Mouse (Mus musculus): ENCODE data around the gene Gm20388.

Gm20388 gene

GRCm38 (mm10) chr8:123819683-123820610 lies 3909.3 kb downstream of the Gm20388 start:
- no peak for DNase-seq (ENCODE audit: low spot score)

- DNase-seq (ENCODE audit: low spot score): no peak
These were observed 3910.1 kb downstream of the Gm20388 start for GRCm38 (mm10) chr8:123820780-123821179.

- no peak for DNase-seq (ENCODE audit: low spot score)
These were observed 3912.5 kb downstream of the Gm20388 start for GRCm38 (mm10) chr8:123823111-123823510.

GRCm38 (mm10) chr8:123823532-123824123 lies 3913.0 kb downstream of the Gm20388 start:
- DNase-seq (ENCODE audit: low spot score): no peak

- DNase-seq (ENCODE audit: low spot score): no peak
These were observed 3915.4 kb downstream of the Gm20388 start for GRCm38 (mm10) chr8:123826001-123826400.

GRCm38 (mm10) chr8:123826758-123827157 lies 3916.1 kb downstream of the Gm20388 start:
- DNase-seq (ENCODE audit: low spot score): no peak

GRCm38 (mm10) chr8:123827523-123827922 lies 3916.9 kb downstream of the Gm20388 start:
- DNase-seq (ENCODE audit: low spot score): no peak

- peak; percentile 34 for DNase-seq (ENCODE audit: low spot score)
These were observed 3922.1 kb downstream of the Gm20388 start for GRCm38 (mm10) chr8:123832757-123833156.

GRCm38 (mm10) chr8:123835451-123835850 lies 3924.8 kb downstream of the Gm20388 start:
- peak; percentile 46 for DNase-seq (ENCODE audit: low spot score)

GRCm38 (mm10) chr8:123836354-123836753 lies 3925.7 kb downstream of the Gm20388 start:
- DNase-seq (ENCODE audit: low spot score): no peak

- no peak for DNase-seq (ENCODE audit: low spot score)
These were observed 3927.9 kb downstream of the Gm20388 start for GRCm38 (mm10) chr8:123838496-123838895.

- no peak for DNase-seq (ENCODE audit: low spot score)
These were observed 3930.1 kb downstream of the Gm20388 start for GRCm38 (mm10) chr8:123840578-123841345.

- no peak for DNase-seq (ENCODE audit: low spot score)
These were observed 3931.4 kb downstream of the Gm20388 start for GRCm38 (mm10) chr8:123842086-123842485.

- DNase-seq (ENCODE audit: low spot score): no peak
These were observed 3933.7 kb downstream of the Gm20388 start for GRCm38 (mm10) chr8:123844341-123844740.

GRCm38 (mm10) chr8:123845114-123845513 lies 3934.5 kb downstream of the Gm20388 start:
- DNase-seq (ENCODE audit: low spot score): no peak

- no peak for DNase-seq (ENCODE audit: low spot score)
These were observed 3935.3 kb downstream of the Gm20388 start for GRCm38 (mm10) chr8:123845991-123846390.

- DNase-seq (ENCODE audit: low spot score): no peak
These were observed 3935.9 kb downstream of the Gm20388 start for GRCm38 (mm10) chr8:123846509-123846908.

GRCm38 (mm10) chr8:123847546-123847945 lies 3936.9 kb downstream of the Gm20388 start:
- no peak for DNase-seq (ENCODE audit: low spot score)

GRCm38 (mm10) chr8:123849352-123849751 lies 3938.7 kb downstream of the Gm20388 start:
- DNase-seq (ENCODE audit: low spot score): no peak

- DNase-seq (ENCODE audit: low spot score): no peak
These were observed 3940.9 kb downstream of the Gm20388 start for GRCm38 (mm10) chr8:123851590-123851989.

- no peak for DNase-seq (ENCODE audit: low spot score)
These were observed 3943.6 kb downstream of the Gm20388 start for GRCm38 (mm10) chr8:123854252-123854651.

GRCm38 (mm10) chr8:123854733-123855475 lies 3944.3 kb downstream of the Gm20388 start:
- DNase-seq (ENCODE audit: low spot score): no peak

All from ovary, postnatal 14 days (tissue).